Mouse (Mus musculus) c-Kit-positive CD71-positive TER-119-positive erythroid progenitor cells, embryonic 14.5 days (primary cell): ENCODE results near the gene B3glct.

Experiments
- DNase-seq: peaks from one replicate; pipeline ENCODE4 v3.0.0-alpha.2; 2013; ENCODE audit warnings: low spot score

B3glct gene

DNA sequence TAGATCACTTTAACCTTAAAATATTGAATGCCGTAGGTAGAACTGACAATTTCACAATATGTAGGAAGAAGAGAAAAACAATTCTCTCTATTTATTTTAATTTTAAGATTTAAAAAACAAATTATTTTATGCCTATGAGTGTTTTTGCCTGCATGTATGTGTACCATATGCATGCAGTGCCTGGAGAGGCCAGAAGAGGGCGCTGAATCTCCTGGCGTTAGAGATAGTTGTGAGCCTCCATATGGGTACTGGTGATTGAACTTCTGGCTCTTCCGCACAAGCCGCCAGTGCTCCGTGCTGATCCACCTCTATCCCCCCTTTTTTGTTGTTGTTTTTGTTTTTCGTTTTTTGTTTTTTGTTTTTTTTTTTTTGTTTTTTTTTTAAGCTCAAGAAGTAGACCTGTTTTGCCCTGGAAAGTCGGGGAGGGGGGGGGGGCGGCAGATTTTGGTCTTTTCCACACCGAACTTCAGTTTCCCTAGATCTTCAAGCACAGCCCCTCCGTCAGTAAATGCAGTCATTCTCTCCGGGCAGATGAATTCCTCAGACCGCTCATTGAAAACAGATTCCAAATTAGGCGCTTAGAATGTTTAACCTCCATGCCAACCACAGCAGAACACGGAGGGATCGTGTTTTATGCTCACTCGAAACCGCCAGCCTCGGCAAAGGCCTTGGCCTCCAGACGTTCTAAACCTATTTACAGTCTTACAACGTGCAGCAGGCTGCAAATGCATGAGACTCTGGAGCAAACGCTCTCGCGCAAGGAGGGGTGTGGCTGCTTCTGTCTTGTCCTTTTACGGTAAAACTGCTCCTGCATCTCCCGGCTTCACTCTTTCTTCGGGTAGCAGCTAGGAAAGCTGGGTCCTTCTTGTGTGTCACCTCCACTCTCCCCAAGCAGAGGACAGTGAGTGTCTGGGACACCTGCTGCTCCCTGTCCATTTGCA is 70.9 kb downstream of the B3glct start:
- no peak for DNase-seq

DNA sequence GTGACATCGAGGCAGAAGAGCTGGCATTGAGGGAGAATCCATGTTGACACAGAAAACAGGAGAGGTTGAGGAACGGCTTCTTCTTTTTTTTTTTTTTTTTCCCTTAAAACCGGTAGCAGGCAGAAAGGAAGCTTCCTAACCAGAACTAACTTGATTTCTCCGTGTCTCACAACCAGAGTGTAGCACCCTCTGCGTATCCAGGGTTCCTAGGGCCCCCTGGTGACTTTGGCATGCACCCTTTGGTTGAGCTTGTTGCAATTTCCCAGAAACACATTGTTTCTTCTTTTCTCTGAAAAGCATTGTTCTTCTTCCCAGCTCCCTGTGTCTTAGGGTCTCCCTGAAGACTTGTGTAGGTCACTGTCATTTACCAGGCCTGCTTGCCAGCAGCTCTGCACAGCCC is 73.8 kb downstream of the B3glct start:
- DNase-seq: no peak

DNA sequence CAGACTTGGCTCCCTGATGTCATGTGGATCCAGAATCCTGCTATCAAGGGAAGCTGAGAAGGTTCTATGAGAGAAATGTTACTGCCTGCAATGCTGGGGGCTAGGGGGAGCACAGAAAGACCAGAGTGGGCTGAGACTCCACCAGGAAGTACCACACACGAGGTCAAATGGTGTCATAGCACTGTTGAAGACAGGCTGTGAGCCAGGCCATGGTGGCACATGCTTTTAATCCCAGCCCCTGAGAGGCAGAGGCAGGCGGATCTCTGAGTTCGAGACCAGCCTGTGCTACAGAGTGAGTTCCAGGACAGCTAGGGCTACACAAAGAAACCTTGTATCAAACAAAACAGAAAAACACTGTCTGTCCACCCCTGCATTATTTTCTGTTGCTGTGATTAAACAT is 75.0 kb downstream of the B3glct start:
- DNase-seq: no peak

DNA sequence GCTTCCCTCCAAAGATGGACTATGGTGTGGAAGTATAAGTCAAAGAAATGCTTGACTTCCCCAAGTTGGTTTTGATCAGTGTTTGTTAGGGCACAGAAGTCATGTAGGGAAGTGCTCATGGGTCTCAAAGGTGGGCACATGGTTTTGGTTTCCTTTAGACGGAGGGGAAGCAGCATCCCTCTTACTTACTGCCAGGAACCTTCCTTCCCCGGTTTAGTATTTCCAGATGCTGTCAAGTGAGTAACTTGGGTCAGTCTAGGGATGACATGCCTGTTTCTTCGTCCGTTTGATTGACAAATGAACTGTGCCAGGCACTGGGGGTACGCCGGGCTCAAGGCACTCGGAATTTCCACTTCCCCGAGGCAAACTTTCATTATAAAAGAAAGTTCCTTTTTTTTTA is 89.1 kb downstream of the B3glct start:
- no peak for DNase-seq

DNA sequence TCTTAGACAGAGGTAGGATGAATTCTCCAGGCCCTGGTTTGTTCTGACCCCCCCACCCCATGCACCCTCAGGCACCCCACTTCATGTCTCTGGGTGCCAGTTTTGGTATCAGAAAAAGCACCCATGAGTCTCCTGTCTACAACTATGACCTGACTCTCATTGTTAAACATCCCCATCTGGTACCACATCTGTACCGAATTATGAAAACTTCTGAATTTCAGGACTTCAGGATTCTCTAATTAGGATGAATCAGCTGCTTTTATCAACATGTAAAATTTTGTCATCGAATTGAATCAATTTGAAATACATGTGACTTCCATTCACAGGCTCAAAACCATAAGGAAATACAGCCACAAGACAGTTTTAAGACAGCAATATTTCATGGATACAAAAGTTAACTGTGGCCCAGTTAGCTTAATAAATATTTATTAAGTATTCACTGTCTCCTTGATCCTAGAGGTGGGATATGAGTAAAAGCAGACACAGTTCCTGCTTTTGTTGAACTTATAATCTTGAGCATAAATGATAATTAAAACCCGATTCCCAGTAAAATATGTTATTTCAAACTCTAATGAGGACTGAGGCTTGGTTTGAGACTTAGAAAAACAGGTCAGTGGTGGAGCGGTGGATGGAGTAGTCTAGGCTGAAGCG is 89.7 kb downstream of the B3glct start:
- DNase-seq: no peak

DNA sequence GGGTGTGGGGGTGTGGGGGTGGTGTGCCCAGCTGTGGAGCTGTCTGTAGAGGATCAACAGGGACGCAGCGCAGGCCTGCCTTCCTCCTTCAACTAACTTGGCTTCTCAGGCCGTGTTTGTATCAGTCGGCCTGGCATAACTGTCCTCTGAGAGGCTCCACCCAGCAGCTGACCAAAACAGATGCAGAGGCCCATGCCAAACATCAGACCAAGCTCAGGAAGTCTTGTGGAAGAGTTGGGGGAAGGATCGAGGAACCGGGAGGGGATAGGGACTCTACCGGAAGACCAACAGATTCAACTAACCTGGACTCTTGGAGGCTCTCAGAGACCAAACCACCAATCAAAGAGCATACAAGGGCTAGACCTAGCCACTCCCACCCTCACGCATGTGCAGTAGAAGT is 91.6 kb downstream of the B3glct start:
- no peak for DNase-seq

DNA sequence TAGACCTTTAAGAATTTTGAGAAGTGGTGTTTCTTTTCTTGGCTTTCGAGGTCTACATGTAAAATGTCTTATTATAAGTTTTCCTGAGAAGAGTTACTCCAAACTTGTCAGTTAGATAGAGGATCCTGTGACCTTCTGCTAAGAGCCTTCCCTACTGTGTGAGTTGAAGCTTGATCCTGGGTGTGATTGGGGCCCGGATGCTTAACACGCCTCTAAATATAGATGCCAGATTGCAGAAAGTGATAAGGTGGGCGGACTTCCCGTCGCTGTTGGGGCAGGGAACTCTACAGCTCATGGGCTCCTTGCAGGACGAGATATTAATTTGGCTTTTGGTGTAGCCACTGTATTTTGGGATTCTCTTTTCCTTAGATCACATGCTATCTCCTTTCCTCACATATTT is 98.0 kb downstream of the B3glct start:
- DNase-seq: no peak

DNA sequence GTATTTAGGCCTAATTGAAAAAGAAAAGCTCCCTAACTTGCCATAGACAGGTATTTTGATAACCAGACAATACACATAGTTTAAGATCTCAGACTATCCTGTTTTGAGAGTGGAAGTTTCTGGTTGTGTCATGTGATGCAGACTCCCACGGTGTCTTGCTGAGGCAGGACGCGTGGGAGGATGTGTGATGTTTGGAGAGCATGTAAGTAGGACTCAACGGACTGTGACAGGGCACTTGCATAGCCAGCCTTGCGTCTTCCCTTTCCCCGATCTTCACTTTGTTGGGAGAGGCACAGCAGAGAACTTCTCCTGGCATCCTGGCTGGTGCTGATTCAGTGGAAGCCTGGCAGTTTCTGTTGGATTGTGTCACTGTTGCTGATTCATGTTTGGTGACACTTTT is 101.7 kb downstream of the B3glct start:
- no peak for DNase-seq

DNA sequence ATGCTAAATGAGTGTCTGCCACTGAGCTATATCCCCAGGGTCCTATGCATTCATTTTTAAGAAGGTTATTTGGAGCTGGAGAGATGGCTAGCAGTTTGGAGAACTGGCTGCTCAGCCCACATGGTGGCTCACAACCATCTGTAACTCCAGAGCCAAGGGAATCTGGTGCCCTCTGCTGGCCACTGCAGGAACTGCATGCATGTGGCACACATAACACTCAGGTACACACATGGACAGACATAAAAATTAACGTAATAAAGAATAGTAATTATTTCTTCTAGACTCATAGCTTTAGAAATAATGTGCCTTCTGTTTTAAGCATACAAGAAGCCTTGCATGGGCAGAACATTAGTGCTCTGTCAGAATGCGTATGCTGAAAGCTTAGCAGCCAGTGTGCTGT is 102.4 kb downstream of the B3glct start:
- DNase-seq: peak; percentile 29

DNA sequence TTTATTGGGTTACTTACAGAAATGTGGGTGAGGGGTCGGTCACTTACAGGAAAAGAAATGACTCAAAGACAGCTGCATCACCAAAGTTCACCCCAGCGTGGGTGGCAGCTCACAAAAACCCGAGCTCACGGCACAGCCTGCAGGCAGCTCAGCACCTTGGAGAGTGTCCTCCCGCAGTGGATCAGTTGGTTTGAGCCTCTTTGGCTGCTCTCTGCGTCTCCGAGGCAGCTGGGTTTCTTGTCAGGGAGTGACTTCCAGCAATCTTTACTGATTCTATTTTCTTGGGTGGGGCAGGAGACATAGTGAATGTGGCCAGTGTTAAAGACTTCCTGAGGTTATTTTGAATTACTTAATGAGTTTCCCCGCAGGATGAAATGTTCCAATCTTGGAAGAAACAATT is 112.1 kb downstream of the B3glct start:
- no peak for DNase-seq

DNA sequence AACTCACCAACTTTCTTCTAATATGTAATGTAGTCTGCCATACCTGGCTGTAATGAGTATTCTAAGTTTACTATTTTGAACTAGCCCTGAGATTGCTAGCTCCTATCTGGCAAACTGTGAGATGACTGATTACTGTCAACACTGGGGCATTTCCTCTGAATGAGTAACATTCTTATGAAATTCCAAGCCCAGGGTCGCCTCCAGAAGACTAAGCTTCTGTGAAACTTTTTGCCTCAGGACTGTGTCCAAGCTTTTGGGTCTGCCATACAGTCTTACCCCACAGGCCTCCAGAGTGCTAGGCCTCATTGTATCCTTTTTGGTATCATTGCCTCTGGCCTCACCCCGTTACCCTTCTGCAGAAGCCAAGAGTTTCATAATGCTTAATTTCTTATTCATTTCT is 132.0 kb downstream of the B3glct start:
- DNase-seq: no peak

DNA sequence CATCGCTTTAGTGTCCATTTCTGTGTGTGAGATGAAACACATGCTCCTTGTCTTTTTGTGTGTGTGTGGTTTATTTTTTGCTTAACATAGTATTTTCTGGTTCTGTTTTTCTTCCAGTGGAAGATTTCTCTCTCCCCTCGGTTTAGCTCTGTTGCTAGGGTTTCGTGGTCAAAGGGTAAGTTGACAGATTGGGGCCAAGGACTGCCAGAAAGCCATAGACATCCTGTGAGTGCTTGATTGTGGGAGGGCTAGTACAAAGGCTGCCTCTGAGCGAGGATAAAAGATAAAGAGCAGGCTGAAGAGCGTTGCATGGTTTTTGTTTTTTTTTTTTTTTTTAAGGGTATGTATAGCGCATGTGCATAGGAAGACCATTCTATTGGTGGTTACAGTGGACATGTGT is 133.8 kb downstream of the B3glct start:
- DNase-seq: no peak
